Mouse (Mus musculus) limb, embryonic 14.5 days (tissue): Measurements from ENCODE around the gene Slc35f2. TPM values are rescaled to one million over a fixed set of nuclear protein-coding genes. Genes with fewer than 3 reads are reported as not detected.
A peak's percentile ranks its signal among the peaks of the same experiment; 100 is the strongest.

Experiments used
- ATAC-seq: fragments of 200-750 bp; cut with Nextera tagmentation; 2 replicates; pipeline ENCODE4 v1.8.0; 2017; ENCODE audit warnings: low read depth, moderate number of reproducible peaks, moderate TSS enrichment; ENCODE audit not compliant: low FRiP score
- DNase-seq: peaks from one replicate; pipeline ENCODE4 v3.0.0-alpha.2; 2015; ENCODE audit warnings: low spot score
- H3K27ac ChIP-seq: fragments of 300-500 bp; sonication (generic); replicated peaks from 2 replicates; pipeline ENCODE4 v1.5.1; 2014; ENCODE audit warnings: low read depth, mild to moderate bottlenecking, low read length, moderate library complexity, mixed read lengths
- H3K27me3 ChIP-seq: fragments of 300-500 bp; sonication (generic); 2 replicates; pipeline ENCODE4 v1.6.1; 2014; ENCODE audit warnings: low read length, mixed read lengths; ENCODE audit not compliant: control insufficient read depth, insufficient read depth
- H3K36me3 ChIP-seq: fragments of 300-500 bp; sonication (generic); 2 replicates; pipeline ENCODE4 v1.6.1; 2014; ENCODE audit warnings: mild to moderate bottlenecking, low read length, moderate library complexity, mixed read lengths; ENCODE audit not compliant: control insufficient read depth, insufficient read depth
- H3K4me1 ChIP-seq: fragments of 300-500 bp; sonication (generic); 2 replicates; pipeline ENCODE4 v1.6.1; 2014; ENCODE audit warnings: antibody characterized with exemption, low read length, mixed read lengths; ENCODE audit not compliant: control insufficient read depth, insufficient read depth
- H3K4me2 ChIP-seq: fragments of 300-500 bp; sonication (generic); replicated peaks from 2 replicates; pipeline ENCODE4 v1.6.1; 2014; ENCODE audit warnings: low read depth, mild to moderate bottlenecking, low read length, moderate library complexity; ENCODE audit not compliant: severe bottlenecking
- H3K4me3 ChIP-seq: fragments of 300-500 bp; sonication (generic); replicated peaks from 2 replicates; pipeline ENCODE4 v1.5.1; 2014; ENCODE audit warnings: low read length
- H3K9ac ChIP-seq: fragments of 300-500 bp; sonication (generic); 2 replicates; pipeline ENCODE4 v1.6.1; 2014; ENCODE audit warnings: mild to moderate bottlenecking, low read depth, low read length, moderate library complexity; ENCODE audit not compliant: severe bottlenecking
- H3K9me3 ChIP-seq: fragments of 300-500 bp; sonication (generic); 2 replicates; pipeline ENCODE4 v1.6.1; 2016; ENCODE audit warnings: low read length; ENCODE audit not compliant: control insufficient read depth
- POLR2A ChIP-seq: fragments of 200-500 bp; IDR thresholded peaks from 2 replicates; pipeline ENCODE4 v1.8.0; 2012; ENCODE audit warnings: inconsistent platforms, mild to moderate bottlenecking, moderate library complexity, borderline replicate concordance; ENCODE audit not compliant: insufficient read depth, insufficient read length; ENCODE audit errors: extremely low read depth
- WGBS: fragments of 180-500 bp; shearing (Covaris S2); extraction: QIAGEN DNeasy Blood & Tissue Kit; methylation state at CpG from one replicate; pipeline ENCODE4 v1.1.7; 2014; 5-methylcytosine and 5-hydroxymethylcytosine counted together
- polyA plus RNA-seq, 2 experiments: library from polyadenylated mRNA; depleted of rRNA in 1 of 2; stranded (reverse) in 1 of 2; unstranded in 1 of 2; fragments of >200 nt; fragmentation: Nextera tagmentation in 1 of 2; extraction: Ambion mirVana in 1 of 2; gene quantifications; 2 replicates each; pipeline versions ENCODE4 v1.2.1 to v1.2.3; 2012 to 2014

The Slc35f2 gene
- polyA plus RNA-seq, 2 experiments: 4.1 TPM

DNA sequence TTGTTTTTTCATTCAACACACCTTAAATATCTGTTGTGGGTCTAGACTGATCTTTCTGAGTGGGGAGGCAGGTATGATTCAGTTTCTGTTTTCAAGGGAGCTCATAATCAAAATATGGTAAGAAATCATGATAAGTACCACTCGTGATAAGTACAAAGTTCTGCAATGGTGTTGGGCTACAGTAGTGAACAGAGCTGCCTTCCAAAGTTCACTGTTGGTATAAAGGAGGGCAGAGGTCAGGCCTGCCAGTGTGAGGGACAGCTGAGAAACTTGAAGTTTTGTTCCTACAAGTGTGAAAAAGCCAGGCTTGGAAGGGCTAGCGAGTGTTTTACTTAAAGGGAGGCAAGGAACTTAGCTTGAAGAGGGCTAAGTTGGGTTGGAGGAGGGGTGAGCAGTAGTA is 4.2 kb downstream of the Slc35f2 start:
- Histone ChIP-seq H3K4me3 (no peak overlapping the region), H3K27ac (no peak overlapping the region), H3K4me2 (no peak overlapping the region), H3K36me3 (no peaks in the 10 kb centered on the region), H3K9me3 (no peaks in the 10 kb centered on the region), H3K27me3 (peaks cover 8% of the 10 kb centered on the region), H3K9ac (no peak overlapping the region), H3K4me1 (peaks cover 5% of the 10 kb centered on the region)
- DNase-seq (no peak), ATAC-seq (no peak)
- no peak for TF ChIP-seq POLR2A
- WGBS: 91% methylated on average over 2 of the region's 2 CpGs

DNA sequence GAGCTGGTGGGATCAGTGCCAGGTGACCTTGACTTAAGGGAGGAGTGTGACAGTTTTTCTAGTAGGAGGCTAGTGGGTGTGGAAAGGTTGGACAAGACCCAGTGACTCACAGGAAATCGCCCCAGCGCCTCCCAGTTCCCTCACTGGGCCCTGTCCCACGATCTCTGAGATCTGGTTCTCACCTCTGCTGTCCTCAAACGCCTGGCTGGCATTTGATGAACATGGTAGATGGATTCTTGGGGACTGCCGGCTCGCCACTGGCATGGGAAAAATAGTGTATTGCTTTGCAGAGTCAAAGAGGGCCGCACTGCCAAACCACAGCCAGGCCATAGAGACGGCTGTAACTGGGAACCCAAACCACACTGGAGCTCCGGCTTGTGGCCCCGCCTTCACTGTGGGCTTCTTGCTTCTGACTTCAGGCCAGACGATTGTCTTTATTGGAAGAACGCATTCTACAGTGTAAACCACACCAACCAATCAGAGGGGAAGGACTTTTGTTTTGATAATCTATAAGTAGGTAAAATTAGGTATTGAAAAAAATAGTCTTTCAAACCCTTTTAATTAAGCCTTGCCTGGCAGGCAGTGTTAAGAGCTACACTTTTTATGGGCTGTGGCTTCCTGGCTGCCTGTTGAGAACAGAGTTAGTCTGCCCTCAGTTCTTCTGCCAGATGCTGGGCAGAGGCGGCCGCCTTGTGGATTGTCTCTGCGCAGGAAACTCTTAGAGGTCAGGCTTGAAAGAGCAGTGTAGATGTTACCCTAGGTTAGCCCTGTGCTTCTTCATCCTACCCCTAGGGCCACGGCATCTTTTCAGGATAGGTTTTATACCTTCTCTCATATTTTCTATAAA is 15.4 kb downstream of the Slc35f2 start:
- 36% methylated on average over 16 of the region's 16 CpGs for WGBS
- H3K27ac ChIP-seq: no peak overlapping the region

DNA sequence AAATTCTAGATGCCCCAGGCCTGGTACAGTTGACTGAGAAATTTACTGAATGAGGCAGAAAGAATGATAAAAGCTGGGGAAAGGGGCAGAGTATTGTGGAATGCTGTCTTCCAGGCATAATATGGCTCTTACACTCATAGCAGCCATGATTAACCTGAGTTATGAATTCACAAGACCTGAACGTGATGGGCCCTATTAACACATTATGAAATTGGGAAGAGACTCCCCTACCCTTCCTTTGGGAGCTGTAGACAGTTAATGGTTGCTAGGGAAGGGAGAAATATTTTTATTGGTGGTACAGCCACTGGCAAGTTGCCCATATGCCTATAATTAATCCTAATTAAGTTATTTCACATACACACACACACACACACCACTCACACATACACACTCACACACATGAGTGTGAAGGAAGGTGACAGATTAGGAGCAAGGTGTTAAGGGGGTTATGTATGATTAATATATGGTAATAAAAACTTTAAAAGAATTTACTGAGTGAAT is 22.5 kb downstream of the Slc35f2 start:
- no peaks in the 10 kb centered on the region for H3K4me1 ChIP-seq
- no peak overlapping the region for H3K27ac ChIP-seq
- DNase-seq (no peak), ATAC-seq (no peak)
- H3K9ac ChIP-seq: no peak overlapping the region
- H3K9me3 ChIP-seq: no peaks in the 10 kb centered on the region
- H3K4me3 ChIP-seq: no peak overlapping the region
- TF ChIP-seq POLR2A: no peak
- no peaks in the 10 kb centered on the region for H3K27me3 ChIP-seq
- 52% methylated on average over 1 of the region's 1 CpGs for WGBS
- H3K36me3 ChIP-seq: no peaks in the 10 kb centered on the region
- no peak overlapping the region for H3K4me2 ChIP-seq

More for the DNA sequence above, 15.4 kb downstream of the Slc35f2 start:
- no peak for TF ChIP-seq POLR2A
- H3K4me2 ChIP-seq: no peak overlapping the region
- H3K36me3 ChIP-seq: no peaks in the 10 kb centered on the region
- no peaks in the 10 kb centered on the region for H3K9me3 ChIP-seq
- H3K4me1 ChIP-seq: peaks cover 6% of the 10 kb centered on the region; the same call in 1 of the 2 replicates
- no peaks in the 10 kb centered on the region for H3K27me3 ChIP-seq
- DNase-seq (peak; percentile 23), ATAC-seq (peak; percentile 53; the same call in 1 of the 2 replicates)
- H3K9ac ChIP-seq: no peak overlapping the region
- H3K4me3 ChIP-seq: no peak overlapping the region

DNA sequence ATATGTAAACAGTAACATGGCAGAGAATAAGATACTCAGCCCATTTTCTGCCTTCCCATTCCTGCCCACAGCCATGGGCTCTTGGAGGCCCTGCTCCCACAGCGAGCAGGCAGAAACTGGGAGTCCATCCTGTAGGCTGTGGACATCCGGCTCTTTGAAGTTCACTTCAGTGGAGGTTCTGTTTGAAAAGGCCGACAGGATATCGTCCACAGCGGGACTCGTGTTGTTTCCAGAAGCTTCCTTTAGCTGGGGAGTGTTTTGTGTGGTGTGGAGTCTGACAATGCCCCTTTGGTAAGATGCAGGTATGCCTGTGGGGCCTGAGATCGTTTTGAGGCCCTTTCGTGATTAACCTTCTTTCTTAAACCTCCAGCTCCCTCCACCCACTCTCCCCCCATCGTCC is 23.2 kb downstream of the Slc35f2 start:
- Histone ChIP-seq H3K9ac (no peak overlapping the region), H3K27me3 (no peaks in the 10 kb centered on the region), H3K4me2 (no peak overlapping the region), H3K4me1 (no peaks in the 10 kb centered on the region), H3K27ac (no peak overlapping the region), H3K9me3 (no peaks in the 10 kb centered on the region), H3K36me3 (no peaks in the 10 kb centered on the region), H3K4me3 (no peak overlapping the region)
- WGBS: 26% methylated on average over 9 of the region's 9 CpGs
- DNase-seq: no peak
- no peak for TF ChIP-seq POLR2A
- no peak for ATAC-seq

DNA sequence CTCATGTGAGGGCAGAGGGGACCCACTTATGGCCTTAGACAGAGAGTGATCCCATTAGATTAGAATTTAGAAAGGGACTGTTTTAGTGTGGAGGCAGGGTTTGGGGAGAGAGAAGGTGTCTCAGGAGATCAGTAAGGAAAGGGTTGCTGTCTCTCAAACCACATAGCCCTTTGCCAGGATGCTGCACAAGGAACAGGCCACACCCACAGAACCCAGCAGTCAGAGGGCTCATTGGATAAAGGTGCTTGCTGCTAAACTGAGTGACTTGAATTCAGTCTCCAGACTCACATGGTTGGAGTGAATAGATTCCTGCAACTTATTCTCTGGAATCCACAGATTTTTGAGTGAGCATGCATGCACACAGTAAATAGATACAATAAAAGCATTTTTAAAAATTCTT is 24.0 kb downstream of the Slc35f2 start:
- Histone ChIP-seq H3K4me1 (no peaks in the 10 kb centered on the region), H3K4me2 (no peak overlapping the region), H3K4me3 (no peak overlapping the region), H3K9me3 (no peaks in the 10 kb centered on the region), H3K27ac (no peak overlapping the region), H3K27me3 (no peaks in the 10 kb centered on the region), H3K36me3 (no peaks in the 10 kb centered on the region), H3K9ac (no peak overlapping the region)
- ATAC-seq: no peak
- no peak for TF ChIP-seq POLR2A
- no peak for DNase-seq

DNA sequence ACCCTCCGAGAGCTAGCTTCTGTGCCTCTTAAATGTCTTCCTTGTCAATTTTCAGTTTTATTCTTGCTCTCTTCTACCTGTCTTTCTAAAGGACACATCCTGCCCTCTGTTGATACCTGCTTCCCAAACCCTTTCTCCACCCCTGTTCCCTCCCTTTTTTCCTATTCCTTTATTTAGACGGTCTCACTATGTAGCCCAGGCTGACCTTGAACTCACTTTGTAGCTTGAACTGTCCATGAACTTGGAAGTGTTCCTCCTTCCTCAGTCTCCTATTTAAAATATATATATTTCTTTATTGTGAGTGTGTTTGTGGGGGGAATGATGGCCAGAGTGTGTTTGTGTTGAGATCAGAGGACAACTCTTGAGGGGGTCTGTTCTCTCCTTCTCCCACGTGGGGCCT is 25.0 kb downstream of the Slc35f2 start:
- 85% methylated on average over 3 of the region's 3 CpGs for WGBS

More for the DNA sequence above, 25.0 kb downstream of the Slc35f2 start:
- no peak for ATAC-seq
- no peak overlapping the region for H3K27ac ChIP-seq
- H3K9ac ChIP-seq: no peak overlapping the region
- no peaks in the 10 kb centered on the region for H3K27me3 ChIP-seq
- H3K4me1 ChIP-seq: no peaks in the 10 kb centered on the region
- no peaks in the 10 kb centered on the region for H3K36me3 ChIP-seq
- H3K4me2 ChIP-seq: no peak overlapping the region
- no peak for TF ChIP-seq POLR2A
- no peak overlapping the region for H3K4me3 ChIP-seq
- no peak for DNase-seq
- H3K9me3 ChIP-seq: no peaks in the 10 kb centered on the region
